Mouse (Mus musculus) olfactory bulb, adult 2 months (tissue): Measurements from ENCODE around the gene Ints1.

Experiments used
- CTCF ChIP-seq: fragments of 200-500 bp; IDR thresholded peaks from 2 replicates; pipeline ENCODE4 v1.5.1; 2012; ENCODE audit warnings: low read depth, mild to moderate bottlenecking, low read length, moderate library complexity; ENCODE audit not compliant: insufficient read depth
- POLR2A ChIP-seq: fragments of 200-500 bp; IDR thresholded peaks from 2 replicates; pipeline ENCODE4 v1.6.1; 2012; ENCODE audit warnings: mild to moderate bottlenecking, low read depth, low read length, moderate library complexity; ENCODE audit not compliant: insufficient read depth

DNA sequence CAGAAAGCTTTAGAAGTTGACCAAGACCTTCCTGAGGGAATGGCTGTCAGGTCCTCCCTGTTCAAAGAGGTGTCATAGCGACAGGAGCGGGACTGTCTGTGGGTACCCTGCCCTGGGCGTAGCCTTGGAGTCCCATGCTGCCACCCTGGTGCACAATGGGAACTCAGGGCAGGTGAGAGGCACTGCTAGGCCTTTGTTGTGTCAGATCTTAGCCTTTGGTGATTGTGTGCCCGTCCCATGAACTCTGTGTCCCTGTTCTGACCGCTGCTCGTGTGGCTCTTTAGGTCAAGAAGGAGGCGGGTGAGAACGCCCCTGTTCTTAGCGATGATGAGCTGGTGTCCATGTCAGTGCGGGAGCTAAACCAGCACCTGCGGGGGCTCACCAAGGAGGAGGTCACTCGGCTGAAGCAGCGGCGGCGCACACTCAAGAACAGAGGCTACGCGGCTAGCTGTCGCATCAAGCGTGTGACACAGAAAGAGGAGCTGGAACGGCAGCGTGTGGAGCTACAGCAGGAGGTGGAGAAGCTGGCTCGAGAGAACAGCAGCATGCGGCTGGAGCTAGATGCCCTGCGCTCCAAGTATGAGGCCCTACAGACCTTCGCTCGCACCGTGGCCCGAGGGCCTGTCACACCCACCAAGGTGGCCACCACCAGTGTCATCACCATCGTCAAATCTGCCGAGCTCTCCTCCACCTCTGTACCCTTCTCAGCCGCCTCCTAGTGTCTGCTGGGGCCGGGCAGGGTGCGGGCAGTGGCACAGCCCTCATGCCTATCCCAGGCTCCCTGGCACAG, 24.5 kb upstream of the Ints1 start:
- TF ChIP-seq POLR2A (no peak), CTCF (no peak)
